Mouse (Mus musculus) kidney, postnatal 14 days (tissue): ENCODE measurements around the gene Cdh24.
"Not testable (repeated sequence)": the region's sequence is repeated elsewhere in the genome, so short reads cannot be mapped to it uniquely, and the experiment has no call there.

ENCODE experiments used
- DNase-seq: peaks from one replicate; pipeline ENCODE4 v3.0.0; 2022; ENCODE audit warnings: mixed read lengths

Gene Cdh24

GRCm38 (mm10) chr14:54642224-54642944, 1.2 kb upstream of the Cdh24 start:
- no peak for DNase-seq

DNA sequence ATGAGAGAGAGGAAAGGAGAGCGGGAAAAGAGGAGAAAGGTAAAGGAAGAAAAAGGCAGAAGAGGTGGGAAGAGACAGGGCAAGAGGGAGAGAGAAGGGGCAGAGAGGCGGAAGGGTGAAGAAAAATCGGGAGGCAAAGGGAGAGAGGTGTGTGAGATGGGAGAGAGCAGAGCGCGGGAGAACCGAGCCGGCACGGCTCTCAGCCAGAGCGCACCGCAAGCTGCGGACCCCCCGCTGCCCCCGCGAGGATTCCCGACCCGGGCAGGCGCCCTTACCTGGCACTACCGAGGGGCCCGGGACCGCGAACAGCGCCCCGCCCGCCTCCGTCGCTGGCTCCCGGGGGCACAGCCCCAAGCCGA, 239 bp downstream of the Cdh24 start, which contains the start of gene Gm17606:
Gene Gm17606 (plus strand): TSS at position 7 of the 359 bp plus-strand sequence.
- DNase-seq, result no peak

GRCm38 (mm10) chr14:54640121-54640520, 1.0 kb downstream of the Cdh24 start:
- DNase-seq, result no peak

DNA sequence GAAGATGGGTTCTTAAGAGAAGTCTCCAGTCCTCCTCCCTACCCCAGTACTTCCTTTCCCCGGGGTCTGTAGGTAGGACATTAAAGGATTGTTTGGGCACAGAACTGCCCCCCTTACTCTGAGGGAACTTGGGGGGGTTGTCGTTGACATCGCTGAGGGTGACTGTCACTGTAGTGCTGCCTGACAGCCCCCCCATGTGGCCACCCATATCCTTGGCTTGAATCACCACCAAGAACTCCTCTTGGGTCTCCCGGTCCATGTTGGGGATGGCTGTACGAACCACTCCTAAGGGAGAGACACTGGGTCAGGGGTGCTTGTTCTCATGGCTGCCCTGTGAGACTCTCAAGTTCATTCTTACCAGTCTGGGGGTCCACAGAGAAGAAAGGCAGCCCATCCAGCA, 3.0 kb downstream of the Cdh24 start:
- no peak for DNase-seq

GRCm38 (mm10) chr14:54636954-54637353, 4.2 kb downstream of the Cdh24 start:
- no peak for DNase-seq

- DNase-seq, result no peak
Observed at GRCm38 (mm10) chr14:54634182-54634581, 7.0 kb downstream of the Cdh24 start.

GRCm38 (mm10) chr14:54632252-54632651, 8.9 kb downstream of the Cdh24 start:
- DNase-seq, result no peak

DNA sequence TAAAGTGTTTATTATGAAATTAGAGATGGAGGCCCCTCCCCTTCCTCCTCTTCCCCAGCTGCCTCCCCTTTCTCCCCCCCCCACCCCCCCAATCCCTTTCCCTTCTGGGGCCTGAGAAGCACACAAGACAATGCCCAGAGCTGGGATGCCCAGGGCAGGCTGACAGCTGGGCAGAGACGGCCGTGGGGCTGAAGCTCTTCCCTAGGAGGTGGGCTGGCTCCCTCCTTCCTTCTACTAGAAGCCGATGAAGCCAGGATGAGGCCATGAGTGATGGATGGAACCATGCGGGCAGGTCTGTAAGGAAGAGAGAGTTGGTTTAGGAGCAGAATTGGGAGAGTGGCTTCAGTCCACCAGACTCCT, 9.9 kb downstream of the Cdh24 start:
- DNase-seq, result no peak

DNA sequence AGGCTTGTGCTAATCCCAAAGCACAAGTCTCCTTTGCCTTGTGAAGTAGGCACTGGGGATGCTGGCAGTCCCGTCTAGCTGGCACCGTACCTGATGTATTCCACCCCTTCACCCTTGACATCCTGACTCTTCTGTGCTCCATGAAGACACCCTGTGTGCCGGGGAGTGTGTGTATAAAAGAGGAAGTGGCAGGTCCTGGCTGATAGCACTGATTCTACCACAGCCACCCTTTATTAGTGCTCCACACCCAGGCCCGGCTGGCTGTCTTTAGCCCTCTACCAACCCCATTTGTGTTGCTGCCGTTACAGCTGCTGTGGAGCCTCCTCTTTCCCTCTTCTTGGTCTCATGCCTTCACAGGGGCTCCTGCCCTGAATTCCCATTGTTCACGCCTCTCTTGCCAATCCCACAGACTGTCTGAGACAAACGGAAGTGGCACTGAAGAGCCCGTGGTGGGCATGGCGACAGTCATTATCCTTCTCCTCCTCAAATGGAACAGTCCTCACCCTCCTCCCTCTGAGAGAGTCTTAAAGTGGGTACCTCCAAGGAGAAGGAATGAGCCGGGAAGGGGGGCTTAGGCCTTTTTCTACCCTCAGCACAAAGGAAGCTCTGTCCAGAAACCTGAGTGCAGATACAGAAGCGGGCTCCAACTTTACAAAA, 10.5 kb downstream of the Cdh24 start:
- DNase-seq, result no peak

- no peak for DNase-seq
Observed at GRCm38 (mm10) chr14:54629797-54630196, 11.4 kb downstream of the Cdh24 start.

DNA sequence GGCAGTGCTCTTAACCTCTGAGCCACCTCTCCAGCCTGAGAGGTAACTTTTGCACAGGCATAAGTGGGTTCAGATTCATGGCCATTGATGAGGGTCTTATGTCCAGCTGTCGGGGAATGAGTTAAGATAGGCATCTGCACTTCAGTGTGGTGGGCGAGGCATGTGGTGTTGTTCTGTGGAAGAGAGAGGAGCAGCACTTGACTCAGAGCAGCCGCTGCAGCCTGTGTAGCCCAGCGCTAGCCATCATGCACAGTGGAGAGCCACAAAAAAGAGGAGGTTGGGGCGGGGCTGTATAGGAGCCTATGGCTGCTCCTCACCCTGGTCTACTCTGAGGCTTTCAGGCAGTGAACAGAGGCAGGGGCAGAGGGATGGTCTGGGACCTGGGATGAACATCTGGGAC, 13.1 kb downstream of the Cdh24 start:
- no peak for DNase-seq

DNA sequence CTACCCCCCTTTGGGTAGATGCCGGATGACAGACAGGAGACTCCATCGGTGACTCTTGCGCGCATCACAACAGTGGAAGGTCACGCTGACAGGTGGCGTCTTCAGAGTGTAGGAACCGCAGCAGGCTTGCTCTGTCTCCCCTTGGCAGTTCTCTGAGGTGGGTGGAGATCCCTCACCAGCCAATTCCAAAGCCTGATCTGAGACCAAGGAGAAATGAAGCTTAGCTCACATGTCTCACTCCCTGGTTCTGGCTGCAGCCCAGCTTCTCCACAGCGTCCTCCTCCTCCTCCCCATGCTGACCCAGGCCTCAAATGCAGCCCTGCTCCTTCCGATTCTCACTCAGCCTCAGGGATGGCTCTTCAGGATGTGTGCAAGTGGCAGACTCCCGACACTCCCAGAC, 16.2 kb downstream of the Cdh24 start:
- no peak for DNase-seq

DNA sequence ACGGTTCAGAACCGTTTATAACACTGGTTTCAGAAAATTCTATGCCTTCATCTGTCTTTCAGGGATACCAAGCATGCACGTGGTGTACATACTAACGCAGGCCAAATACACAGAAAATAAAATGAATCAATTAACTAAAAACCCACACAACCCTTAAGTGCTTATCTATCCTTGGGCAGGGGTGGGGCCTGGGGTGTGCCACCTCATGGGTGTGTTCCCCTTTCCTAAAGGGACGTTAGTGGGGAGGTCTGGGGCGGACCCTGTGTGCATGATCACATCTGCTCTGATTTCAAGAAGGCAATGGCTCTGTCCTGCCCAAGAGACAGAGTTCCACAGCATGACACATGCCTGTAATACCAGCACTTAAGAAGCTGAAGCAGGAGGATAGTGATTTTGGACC, 17.8 kb downstream of the Cdh24 start:
- no peak for DNase-seq

DNA sequence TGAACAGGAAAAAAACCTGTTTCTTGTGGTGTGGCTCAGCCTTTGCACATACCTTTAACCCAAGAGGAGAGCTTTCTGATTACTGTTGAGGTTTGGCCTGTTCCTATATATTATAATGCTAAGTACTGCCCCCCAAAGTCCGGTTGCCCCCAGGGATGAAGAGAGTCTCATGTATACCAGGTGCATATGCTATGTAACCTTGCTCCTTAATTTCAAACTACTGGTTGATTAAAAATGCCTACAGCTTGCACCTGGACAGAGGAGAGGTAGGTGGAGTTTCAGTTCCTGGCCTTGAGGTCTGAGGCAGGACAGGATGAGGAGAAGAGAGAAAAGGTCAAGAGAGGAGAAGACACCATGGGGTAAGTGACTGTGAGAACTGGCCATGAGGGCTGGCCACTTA, 20.0 kb downstream of the Cdh24 start, which contains the start of gene Psmb11:
Gene Psmb11 (plus strand): TSS at position 301 of the 400 bp plus-strand sequence.
- no peak for DNase-seq

- DNase-seq, result peak; percentile 93
Observed at GRCm38 (mm10) chr14:54617897-54618365, 23.2 kb downstream of the Cdh24 start, which contains the start of gene Psmb5. Psmb5 (minus strand) TSS chr14:54618022.

- DNase-seq, result no peak
Observed at GRCm38 (mm10) chr14:54617152-54617896, 23.8 kb downstream of the Cdh24 start.

- no peak for DNase-seq
Observed at GRCm38 (mm10) chr14:54616226-54616825, 24.8 kb downstream of the Cdh24 start.

GRCm38 (mm10) chr14:54614130-54614529, 27.0 kb downstream of the Cdh24 start:
- DNase-seq, result not testable (repeated sequence)

- DNase-seq, result no peak
Observed at GRCm38 (mm10) chr14:54610648-54611047, 30.5 kb downstream of the Cdh24 start.

- DNase-seq, result no peak
Observed at GRCm38 (mm10) chr14:54609962-54610361, 31.2 kb downstream of the Cdh24 start.

- no peak for DNase-seq
Observed at GRCm38 (mm10) chr14:54609245-54609644, 31.9 kb downstream of the Cdh24 start.

- no peak for DNase-seq
Observed at GRCm38 (mm10) chr14:54607226-54607625, 33.9 kb downstream of the Cdh24 start.

DNA sequence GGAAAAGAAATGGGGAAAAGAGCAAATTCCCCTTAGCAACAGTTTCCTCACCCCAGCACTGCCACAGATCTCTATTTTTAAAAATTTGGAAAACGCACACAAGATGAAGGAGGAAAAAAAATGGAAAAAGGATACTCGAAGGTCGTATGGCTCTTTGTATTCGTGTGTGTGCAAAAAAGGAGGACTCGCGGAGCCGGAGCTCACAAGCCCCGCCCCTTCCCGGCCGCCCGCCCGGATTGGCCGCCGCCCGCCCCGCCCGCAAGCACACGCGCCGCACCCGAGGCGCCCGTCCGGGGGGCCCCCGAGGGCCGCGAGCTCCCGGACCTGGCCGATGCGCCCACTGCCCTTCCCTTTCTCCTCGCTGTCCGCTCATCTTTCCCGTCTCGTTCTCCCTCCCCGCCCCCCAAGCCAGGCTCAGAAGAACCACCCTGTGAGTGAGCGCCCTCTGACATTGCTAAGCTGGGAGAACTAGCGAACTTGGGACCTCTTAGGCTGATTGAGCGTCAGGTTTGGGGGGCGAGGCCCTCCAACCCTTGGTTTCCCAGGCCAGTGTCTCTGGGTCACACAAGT, 35.3 kb downstream of the Cdh24 start, which contains the start of gene 4931414P19Rik:
Gene 4931414P19Rik (minus strand): TSS at position 242 of the 570 bp plus-strand sequence.
- peak; percentile 90 for DNase-seq
